Mouse (Mus musculus) heart, embryonic 13.5 days (tissue): ENCODE data around the gene Fkbp14. TPM values are rescaled to one million over a fixed set of nuclear protein-coding genes. Genes with fewer than 3 reads are reported as not detected.

Experiments
- polyA plus RNA-seq: library from polyadenylated mRNA; unstranded; fragments of >200 nt; fragmentation: Nextera tagmentation; extraction: Ambion mirVana; gene quantifications from 2 replicates; pipeline ENCODE4 v1.2.1, GENCODE M21; 2015

The Fkbp14 gene
- polyA plus RNA-seq, 1 experiment from 2014 or later = 24.0 TPM

Other genes with a start within 250 kb of the Fkbp14 start
- gene Wipf3, start 167.7 kb downstream of the Fkbp14 start, polyA plus RNA-seq = 4.4 and 4.5 TPM in 2 replicates
- 9.5 and 13.0 TPM in 2 replicates for gene Scrn1, start 30.8 kb downstream of the Fkbp14 start, polyA plus RNA-seq
- gene Plekha8, start 2.2 kb downstream of the Fkbp14 start, polyA plus RNA-seq = 6.4 and 7.5 TPM in 2 replicates
- 5.0 TPM in 2 replicates for gene Mturn, start 84.3 kb upstream of the Fkbp14 start, polyA plus RNA-seq
- 2.2 and 2.4 TPM in 2 replicates for gene Znrf2, start 219.6 kb upstream of the Fkbp14 start, polyA plus RNA-seq